Mouse (Mus musculus) megakaryocyte, embryonic 14.5 days (primary cell): ENCODE data around the gene Mras.

Experiments
- FLI1 ChIP-seq: IDR thresholded peaks from 2 replicates; pipeline ENCODE4 v1.6.1; 2012; ENCODE audit warnings: low read length, inconsistent platforms, mixed read lengths
- GATA1 ChIP-seq: IDR thresholded peaks from 3 replicates; pipeline ENCODE4 v1.6.1; 2012; ENCODE audit warnings: mixed read lengths, low read length, inconsistent platforms, borderline replicate concordance

- TF ChIP-seq GATA1 (no peak), FLI1 (no peak)
Observed at GRCm38 (mm10) chr9:99419951-99420701, 17.1 kb downstream of the Mras start.
